Mouse (Mus musculus) gastrocnemius, adult 8-10 months (tissue): ENCODE results near the gene Myo1d. TPM values are rescaled to one million over a fixed set of nuclear protein-coding genes. Genes with fewer than 3 reads are reported as not detected.

Source experiments
- DNase-seq, 2 experiments: peaks; one replicate each; pipeline ENCODE4 v3.0.0; 2022; ENCODE audit warnings: low spot score in 2 of 2
- total RNA-seq, 4 experiments: library from RNA; stranded (reverse); gene quantifications; 2 replicates each; pipeline ENCODE4 v1.2.4; 2022

The Myo1d gene
- total RNA-seq, 4 experiments from 2014 or later = 2.3 to 3.6 (median 3.2) TPM

DNA sequence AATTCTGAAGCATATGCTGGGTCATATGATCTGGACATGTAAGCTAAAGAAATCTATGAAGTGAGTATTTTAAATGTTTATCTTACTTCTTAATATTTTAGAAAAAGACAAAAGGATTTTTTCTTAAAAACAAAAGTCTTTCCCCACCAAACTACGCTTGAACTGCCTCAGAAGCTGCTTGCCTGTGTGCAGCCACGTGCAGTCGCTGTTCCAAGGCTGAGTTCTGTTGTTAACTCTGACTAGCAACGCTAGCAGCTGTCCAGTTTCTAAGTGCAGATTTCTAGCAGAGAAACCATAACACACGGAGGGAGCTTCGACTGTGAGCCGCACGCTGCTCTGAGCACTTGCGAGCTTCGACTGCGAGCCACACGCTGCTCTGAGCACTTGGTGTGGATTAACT lies 55.1 kb downstream of the Myo1d start:
- no peak for DNase-seq

- DNase-seq = no peak
Observed at GRCm38 (mm10) chr11:80723406-80724047, 56.3 kb downstream of the Myo1d start.

- no peak for DNase-seq
Observed at GRCm38 (mm10) chr11:80719014-80719413, 60.8 kb downstream of the Myo1d start.

DNA sequence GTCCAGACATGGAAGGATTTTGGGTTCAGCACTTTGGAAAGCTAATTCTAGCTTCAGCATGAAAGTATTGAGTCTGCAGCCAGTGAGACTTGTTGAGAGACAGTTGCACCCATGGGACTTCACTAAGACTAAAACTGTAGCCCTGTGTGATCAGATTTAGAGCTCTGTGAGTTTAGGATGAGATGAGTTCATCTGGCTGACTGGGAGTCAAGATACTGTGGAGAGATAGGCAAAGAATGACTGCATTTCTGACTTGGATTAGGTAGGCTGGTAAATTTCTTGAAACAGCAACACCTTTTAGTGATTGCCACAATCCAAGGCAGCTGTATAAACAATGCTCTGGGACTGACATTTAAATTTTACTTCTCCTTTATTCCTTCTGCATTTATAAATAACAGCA lies 61.8 kb downstream of the Myo1d start:
- DNase-seq = no peak

GRCm38 (mm10) chr11:80715115-80715514 lies 64.7 kb downstream of the Myo1d start:
- DNase-seq = no peak

- no peak for DNase-seq
Observed at GRCm38 (mm10) chr11:80713705-80714104, 66.1 kb downstream of the Myo1d start.

GRCm38 (mm10) chr11:80712201-80712600 lies 67.6 kb downstream of the Myo1d start:
- DNase-seq = no peak

DNA sequence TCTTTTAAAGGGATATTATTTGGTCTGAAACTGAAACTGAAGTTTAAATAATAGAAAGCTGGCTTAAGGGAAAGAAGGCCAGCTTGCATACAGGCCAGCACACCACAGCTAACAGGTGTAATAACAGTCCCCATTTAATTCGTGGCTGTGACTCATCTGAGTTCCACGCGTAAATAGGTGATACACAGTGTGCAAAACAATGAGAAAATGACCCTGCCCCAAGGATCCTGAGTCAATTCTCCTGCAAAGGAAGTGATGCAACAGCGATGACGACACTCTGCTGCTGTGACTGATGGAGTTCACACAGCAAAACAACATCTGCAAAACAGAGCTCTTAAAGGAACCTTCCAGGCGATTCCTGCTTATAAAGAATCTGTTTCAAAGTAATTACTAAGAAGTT lies 68.5 kb downstream of the Myo1d start:
- no peak for DNase-seq

DNA sequence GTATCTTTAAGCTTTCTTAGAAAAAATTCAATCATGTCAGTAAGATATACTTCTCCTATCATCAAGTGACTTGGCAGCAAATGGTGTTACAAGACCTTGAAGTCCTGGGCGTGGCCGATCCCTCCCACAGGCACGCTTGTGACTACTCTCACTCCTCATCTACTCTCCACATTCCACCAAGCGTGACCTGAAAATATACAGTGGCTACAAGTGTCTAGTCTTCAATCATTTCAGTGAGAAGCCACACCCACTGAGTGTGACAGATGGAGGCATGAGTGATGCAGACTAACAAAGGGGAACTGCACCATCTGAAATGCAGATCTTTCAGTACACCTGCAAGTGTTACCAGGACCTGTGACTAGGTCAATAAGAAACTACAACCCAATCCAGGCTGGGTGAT lies 79.2 kb downstream of the Myo1d start:
- no peak for DNase-seq

- no peak for DNase-seq
Observed at GRCm38 (mm10) chr11:80698721-80699120, 81.1 kb downstream of the Myo1d start.

- no peak for DNase-seq
Observed at GRCm38 (mm10) chr11:80696350-80696749, 83.5 kb downstream of the Myo1d start.

GRCm38 (mm10) chr11:80684603-80685002 lies 95.2 kb downstream of the Myo1d start:
- DNase-seq = no peak

DNA sequence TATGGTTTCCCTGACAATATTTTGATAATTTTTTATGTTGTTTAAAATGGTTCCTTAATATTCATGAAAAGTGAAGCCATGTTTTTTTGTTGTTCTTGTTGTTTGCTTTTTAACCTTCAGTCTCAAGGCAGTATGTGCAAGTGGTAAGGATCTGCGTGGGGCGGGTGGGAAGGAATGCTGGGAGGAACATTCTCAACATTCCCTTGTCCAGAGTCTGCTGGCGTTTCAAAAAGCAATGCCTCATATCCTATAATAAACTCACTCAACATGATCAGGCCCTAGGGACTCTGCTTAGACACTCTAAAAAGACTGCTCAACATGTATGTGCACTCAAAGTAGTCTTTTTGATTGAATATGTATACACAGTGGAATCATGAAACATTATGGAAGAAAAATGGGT lies 97.1 kb downstream of the Myo1d start:
- no peak for DNase-seq

DNA sequence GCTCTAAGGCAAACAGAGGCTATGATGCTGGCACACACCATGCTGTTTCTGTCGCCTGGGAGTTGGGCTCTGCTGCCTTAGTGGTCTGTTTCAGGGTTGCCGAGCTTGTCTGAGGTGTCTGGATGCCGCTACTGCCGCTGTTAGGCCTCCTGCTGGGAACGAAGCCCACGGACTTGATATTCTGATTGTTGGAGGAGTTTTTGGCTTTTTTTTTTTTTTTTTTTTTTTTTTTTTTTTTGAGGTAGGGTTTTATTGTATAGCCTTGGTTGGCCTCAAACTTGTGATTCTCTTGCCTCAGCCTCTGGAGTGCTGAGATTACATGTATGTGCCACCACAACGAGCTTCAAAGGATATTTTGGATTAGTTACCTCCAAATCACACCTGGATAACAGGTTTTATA lies 106.8 kb downstream of the Myo1d start:
- DNase-seq = no peak

DNA sequence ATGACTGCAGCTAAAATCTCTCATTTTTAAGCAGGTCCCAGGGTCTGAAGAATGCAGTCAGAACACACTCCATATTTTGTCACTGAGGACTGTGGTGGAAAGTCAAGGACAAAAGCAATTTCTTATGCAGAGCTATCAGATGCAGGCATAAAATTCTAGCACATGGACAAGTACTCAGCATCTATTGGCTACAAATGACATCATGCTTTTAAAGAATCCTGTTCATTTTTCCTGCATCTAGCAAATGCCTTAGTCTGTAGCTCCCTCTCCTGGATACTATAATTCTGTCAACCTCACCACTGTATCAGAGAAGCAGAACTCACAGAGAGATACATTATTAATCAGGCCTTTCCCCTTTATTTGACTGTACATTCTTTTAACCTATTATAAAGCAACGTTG lies 109.4 kb downstream of the Myo1d start:
- DNase-seq = no peak

- DNase-seq = no peak
Observed at GRCm38 (mm10) chr11:80669934-80670333, 109.9 kb downstream of the Myo1d start.

- DNase-seq = no peak
Observed at GRCm38 (mm10) chr11:80666211-80666610, 113.6 kb downstream of the Myo1d start.

DNA sequence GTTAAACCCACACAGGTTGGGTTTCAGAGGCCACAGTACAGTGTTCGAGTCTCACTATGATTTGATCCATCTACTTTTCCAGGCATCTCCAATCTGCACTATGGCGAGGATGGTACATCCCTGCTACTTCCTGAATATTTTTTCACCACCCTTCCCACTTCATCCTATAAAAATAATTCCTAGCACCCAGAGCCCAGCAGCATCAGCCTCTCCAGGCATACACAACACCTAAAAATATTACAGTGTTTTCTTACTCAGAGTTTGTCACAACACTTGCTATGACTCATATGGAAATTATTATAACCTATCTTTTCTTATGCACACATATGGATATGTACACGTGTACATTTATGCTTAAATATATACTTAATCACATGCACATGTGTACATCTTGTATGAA lies 115.6 kb downstream of the Myo1d start:
- DNase-seq = no peak

DNA sequence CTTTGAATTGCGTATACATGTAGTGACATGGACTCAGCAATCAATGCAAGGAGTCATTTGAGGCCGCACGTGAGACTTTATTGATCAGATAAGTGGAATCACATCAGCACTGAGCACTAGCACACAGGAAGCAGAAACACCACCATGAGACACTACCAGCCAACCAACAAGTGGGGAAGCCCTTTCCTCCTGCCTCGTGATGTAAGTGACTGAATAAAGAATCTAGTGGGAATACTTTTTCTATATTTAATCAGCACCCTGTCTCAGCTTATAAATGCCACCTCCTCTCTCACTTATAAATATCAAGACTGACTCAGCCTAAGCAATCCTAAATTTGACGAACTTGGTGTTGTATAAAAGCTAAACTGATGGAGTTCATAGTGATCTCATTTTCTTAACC lies 134.7 kb downstream of the Myo1d start:
- no peak for DNase-seq

DNA sequence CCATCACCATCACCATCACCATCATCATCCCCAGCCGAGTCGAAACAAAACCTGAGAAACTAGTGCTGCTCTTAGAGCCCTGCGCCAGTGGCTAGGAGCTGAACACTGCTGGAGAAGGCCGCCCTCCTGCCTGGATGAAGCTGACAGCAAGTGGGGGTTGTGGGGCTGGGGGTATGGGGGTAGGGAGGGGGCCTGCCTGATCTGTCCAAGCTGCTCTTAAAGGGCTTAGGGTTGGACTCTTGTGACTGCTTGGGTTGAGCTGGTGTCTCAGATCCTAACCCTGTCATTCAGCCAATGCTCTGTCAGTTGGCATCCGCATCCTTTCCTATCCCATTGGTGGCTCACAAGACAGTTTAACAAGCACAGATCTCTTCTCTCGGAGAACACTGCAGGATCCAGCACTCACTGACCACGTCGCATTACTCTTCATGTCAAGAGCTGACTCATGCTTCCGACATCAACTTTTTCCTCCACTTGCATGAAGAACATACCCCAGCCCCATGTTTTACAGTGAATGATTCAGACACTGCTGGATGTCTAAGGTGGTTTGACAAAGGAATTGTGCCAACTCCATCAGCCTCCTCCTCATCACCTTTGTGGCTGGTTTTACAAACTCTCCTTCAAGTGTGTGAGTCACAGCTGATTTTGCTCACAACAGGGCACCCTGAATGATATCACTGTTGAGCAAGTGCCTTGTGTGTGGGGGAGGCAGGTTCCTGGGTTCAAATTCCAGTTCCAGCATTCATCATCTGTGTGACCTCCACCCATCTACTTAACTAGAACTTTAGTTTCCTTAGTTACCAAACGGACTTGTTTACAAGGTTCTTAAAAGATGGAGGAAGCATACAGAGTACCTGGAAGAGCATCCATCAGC lies 150.6 kb downstream of the Myo1d start:
- DNase-seq = no peak

- DNase-seq = no peak
Observed at GRCm38 (mm10) chr11:80628581-80628980, 151.2 kb downstream of the Myo1d start.

- no peak for DNase-seq
Observed at GRCm38 (mm10) chr11:80623038-80623380, 156.8 kb downstream of the Myo1d start.
